Mouse (Mus musculus): Measurements from ENCODE around the gene Cubn.

DNA sequence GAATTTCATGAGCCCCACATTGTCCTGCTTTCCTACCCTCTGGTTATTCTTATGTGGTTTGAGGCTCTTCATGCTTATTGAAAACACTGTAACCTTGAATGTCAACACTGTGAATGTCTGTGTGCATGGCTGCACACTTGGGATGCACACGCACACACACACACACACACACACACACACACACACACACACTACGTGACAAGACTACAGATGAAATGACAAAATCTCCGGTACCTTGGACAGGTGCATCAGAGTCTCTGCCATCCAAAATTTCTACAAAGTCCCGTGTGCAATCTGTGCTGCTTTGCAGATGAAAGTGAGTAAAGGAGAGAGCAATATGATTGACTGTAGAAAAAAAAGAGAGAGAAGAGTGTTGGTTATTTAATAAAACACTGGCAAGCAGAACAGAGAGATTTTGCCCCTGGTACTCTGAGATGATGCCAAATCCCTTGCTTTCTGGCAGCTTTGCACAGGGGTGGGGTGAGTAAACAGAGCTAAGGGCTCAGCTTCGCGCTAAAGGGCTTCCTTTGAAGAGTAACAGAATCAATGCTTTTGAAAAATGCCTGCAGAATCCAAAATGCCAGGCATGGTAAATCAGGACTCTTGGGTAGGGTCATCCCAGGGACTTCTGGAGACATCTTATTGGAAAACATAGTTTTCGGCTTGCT lies 133.6 kb downstream of the Cubn start:
- TF ChIP-seq CTCF (IDR thresholded peaks at IDR 0.05; ENCODE audit: borderline replicate concordance, insufficient read depth, low read depth, low read length) = no peak
- no peak for TF ChIP-seq POLR2A (IDR thresholded peaks at IDR 0.05; ENCODE audit: borderline replicate concordance, insufficient read depth, low read length)

Measured in cerebellum, adult 2 months (tissue).